Mouse (Mus musculus) 3T3-L1 (cell line): ENCODE data around the gene Chst8.
A peak's percentile ranks its signal among the peaks of the same experiment; 100 is the strongest.

Experiments used
- DNase-seq: peaks from one replicate; pipeline ENCODE4 v3.0.0-alpha.2; 2015; ENCODE audit warnings: low read depth, low spot score

The Chst8 gene

GRCm38 (mm10) chr7:34752151-34752762 lies 60.3 kb downstream of the Chst8 start:
- DNase-seq: peak; percentile 12

GRCm38 (mm10) chr7:34750350-34750749 lies 62.2 kb downstream of the Chst8 start:
- DNase-seq: no peak

- peak; percentile 29 for DNase-seq
Measured at GRCm38 (mm10) chr7:34749753-34750152, 62.8 kb downstream of the Chst8 start.

GRCm38 (mm10) chr7:34748501-34748900 lies 64.0 kb downstream of the Chst8 start:
- DNase-seq: no peak

GRCm38 (mm10) chr7:34747661-34748060 lies 64.8 kb downstream of the Chst8 start:
- no peak for DNase-seq

GRCm38 (mm10) chr7:34746586-34746985 lies 65.9 kb downstream of the Chst8 start:
- no peak for DNase-seq

GRCm38 (mm10) chr7:34746165-34746564 lies 66.3 kb downstream of the Chst8 start:
- peak; percentile 42 for DNase-seq

GRCm38 (mm10) chr7:34745426-34745825 lies 67.1 kb downstream of the Chst8 start:
- no peak for DNase-seq

GRCm38 (mm10) chr7:34744994-34745393 lies 67.5 kb downstream of the Chst8 start:
- DNase-seq: no peak

GRCm38 (mm10) chr7:34743411-34744085 lies 69.0 kb downstream of the Chst8 start:
- DNase-seq: no peak

- DNase-seq: no peak
Measured at GRCm38 (mm10) chr7:34739371-34739770, 73.1 kb downstream of the Chst8 start.

GRCm38 (mm10) chr7:34737206-34737605 lies 75.3 kb downstream of the Chst8 start:
- no peak for DNase-seq

GRCm38 (mm10) chr7:34734348-34734747 lies 78.2 kb downstream of the Chst8 start:
- no peak for DNase-seq

- DNase-seq: no peak
Measured at GRCm38 (mm10) chr7:34728931-34729330, 83.6 kb downstream of the Chst8 start.

- DNase-seq: peak; percentile 61
Measured at GRCm38 (mm10) chr7:34725206-34725605, 87.3 kb downstream of the Chst8 start.

GRCm38 (mm10) chr7:34722551-34723230 lies 89.8 kb downstream of the Chst8 start:
- DNase-seq: no peak

GRCm38 (mm10) chr7:34722151-34722550 lies 90.4 kb downstream of the Chst8 start:
- DNase-seq: no peak

GRCm38 (mm10) chr7:34721650-34722048 lies 90.9 kb downstream of the Chst8 start:
- DNase-seq: peak; percentile 61

GRCm38 (mm10) chr7:34720882-34721649 lies 91.4 kb downstream of the Chst8 start:
- DNase-seq: no peak

- DNase-seq: peak; percentile 49
Measured at GRCm38 (mm10) chr7:34719599-34719998, 92.9 kb downstream of the Chst8 start.

- DNase-seq: peak; percentile 12
Measured at GRCm38 (mm10) chr7:34718651-34719050, 93.9 kb downstream of the Chst8 start.
